Mouse (Mus musculus): ENCODE results near the gene Grn. TPM values are rescaled to one million over a fixed set of nuclear protein-coding genes. Genes with fewer than 3 reads are reported as not detected.

Grn gene
- polyA plus RNA-seq, 1 experiment = 174 TPM

DNA sequence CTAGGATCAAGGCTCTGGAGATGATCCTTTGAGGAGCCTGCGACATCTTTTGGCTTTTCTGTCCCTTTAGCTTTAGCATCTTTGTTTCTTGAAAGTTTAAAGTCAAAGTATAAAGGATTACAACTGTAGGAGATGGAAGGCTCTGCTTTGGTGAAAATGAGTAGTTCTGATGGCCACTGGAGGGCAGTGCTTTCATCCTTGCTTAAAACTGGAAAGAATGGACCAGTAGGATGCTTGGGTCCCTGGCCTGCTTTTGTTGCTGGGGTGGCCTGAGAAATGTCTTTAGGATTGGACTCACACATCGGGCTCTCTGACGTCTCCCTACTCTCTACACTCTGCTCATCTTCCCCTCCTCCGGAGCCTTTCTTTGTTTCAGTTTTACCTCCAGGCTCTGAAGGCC lies 50.8 kb downstream of the Grn start:
- no peak overlapping the region for H3K4me3 ChIP-seq
- no peak overlapping the region for H3K4me2 ChIP-seq (ENCODE audit: low read depth)
- H3K36me3 ChIP-seq (ENCODE audit: control insufficient read depth, insufficient read depth) = peaks cover 26% of the 10 kb centered on the region
- no peak overlapping the region for H3ac ChIP-seq (ENCODE audit: control insufficient read depth, insufficient read length)
- TF ChIP-seq POLR2AphosphoS2 (IDR thresholded peaks at IDR 0.05; ENCODE audit: insufficient read length, low read depth) (no peak), MAX (IDR thresholded peaks at IDR 0.05; ENCODE audit: low read depth) (no peak), TCF12 (IDR thresholded peaks at IDR 0.05; ENCODE audit: insufficient read depth, poor library complexity, severe bottlenecking) (no peak), TCF3 (IDR thresholded peaks at IDR 0.05; ENCODE audit: insufficient read length, low read depth) (no peak), MYOG (IDR thresholded peaks at IDR 0.05; ENCODE audit: control insufficient read depth in 1 of 3, insufficient read depth in 1 of 3, insufficient read length in 2 of 3, low read depth in 2 of 3) (no peak), CEBPB (IDR thresholded peaks at IDR 0.05; ENCODE audit: insufficient read depth, poor library complexity, severe bottlenecking) (no peak), SRF (IDR thresholded peaks at IDR 0.05; ENCODE audit: control insufficient read depth, insufficient read length, low read depth) (no peak), USF1 (IDR thresholded peaks at IDR 0.05; ENCODE audit: low read depth) (no peak), REST (IDR thresholded peaks at IDR 0.05; ENCODE audit: insufficient read depth, insufficient read length) (no peak), MYOD1 (IDR thresholded peaks at IDR 0.05; ENCODE audit: control insufficient read depth in 1 of 3, insufficient read length in 2 of 3, low read depth in 2 of 3) (no peak), POLR2A (IDR thresholded peaks at IDR 0.05; ENCODE audit: insufficient read length, low read depth) (no peak), E2F4 (IDR thresholded peaks at IDR 0.05; ENCODE audit: insufficient read depth) (no peak)
- H3K27me3 ChIP-seq (ENCODE audit: control insufficient read depth, insufficient read depth, insufficient read length) = no peaks in the 10 kb centered on the region
- no peaks in the 10 kb centered on the region for H3K79me2 ChIP-seq (ENCODE audit: control insufficient read depth, insufficient read depth)

DNA sequence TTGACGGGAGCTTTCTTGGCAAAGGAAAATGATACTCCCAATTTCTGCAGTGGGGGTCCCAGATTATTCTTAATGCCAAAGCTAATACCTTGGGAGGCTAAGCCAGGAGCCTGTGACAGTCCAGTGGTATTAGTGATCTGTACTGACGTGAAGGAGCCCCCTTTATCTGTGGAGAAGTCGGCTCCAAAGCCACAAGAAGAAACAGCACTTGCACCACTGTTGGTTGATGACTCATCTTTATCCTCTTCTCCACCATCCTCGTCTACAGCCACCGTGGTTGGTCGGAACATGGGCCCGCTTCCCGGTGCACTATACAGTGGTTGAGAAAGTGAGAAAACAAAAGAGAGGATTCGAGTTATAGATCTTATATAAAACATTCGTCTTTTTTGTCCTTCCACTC lies 51.7 kb downstream of the Grn start:
- Histone ChIP-seq H3ac (ENCODE audit: control insufficient read depth, insufficient read length) (no peak overlapping the region), H3K27me3 (ENCODE audit: control insufficient read depth, insufficient read depth, insufficient read length) (no peaks in the 10 kb centered on the region), H3K79me2 (ENCODE audit: control insufficient read depth, insufficient read depth) (no peaks in the 10 kb centered on the region), H3K4me2 (ENCODE audit: low read depth) (no peak overlapping the region), H3K36me3 (ENCODE audit: control insufficient read depth, insufficient read depth) (peaks cover 33% of the 10 kb centered on the region), H3K4me3 (no peak overlapping the region)
- TF ChIP-seq USF1 (IDR thresholded peaks at IDR 0.05; ENCODE audit: low read depth) (no peak), SRF (IDR thresholded peaks at IDR 0.05; ENCODE audit: control insufficient read depth, insufficient read length, low read depth) (no peak), CEBPB (IDR thresholded peaks at IDR 0.05; ENCODE audit: insufficient read depth, poor library complexity, severe bottlenecking) (no peak)

Other genes with a start within 250 kb of the Grn start
- gene Lsm12, start 245.0 kb upstream of the Grn start, polyA plus RNA-seq (2012; fragmentation: generic; extraction: Trizol) = 33.1 TPM
- gene G6pc3, start 240.7 kb upstream of the Grn start, polyA plus RNA-seq (2012; fragmentation: generic; extraction: Trizol) = 58.1 TPM
- 77.3 TPM for gene Hdac5, start 200.1 kb upstream of the Grn start, polyA plus RNA-seq (2012; fragmentation: generic; extraction: Trizol)
- gene BC030867, start 181.4 kb upstream of the Grn start, polyA plus RNA-seq (2012; fragmentation: generic; extraction: Trizol) = 4.4 TPM
- 5.1 TPM for gene Asb16, start 161.6 kb upstream of the Grn start, polyA plus RNA-seq (2012; fragmentation: generic; extraction: Trizol)
- gene Tmub2, start 145.4 kb upstream of the Grn start, polyA plus RNA-seq (2012; fragmentation: generic; extraction: Trizol) = 39.5 TPM
- gene Atxn7l3, start 133.7 kb upstream of the Grn start, polyA plus RNA-seq (2012; fragmentation: generic; extraction: Trizol) = 39.5 TPM
- 58.6 TPM for gene Ubtf, start 110.6 kb upstream of the Grn start, polyA plus RNA-seq (2012; fragmentation: generic; extraction: Trizol)
- gene Slc4a1, start 64.1 kb upstream of the Grn start, polyA plus RNA-seq (2012; fragmentation: generic; extraction: Trizol) = not detected
- gene Rundc3a, start 36.9 kb upstream of the Grn start, polyA plus RNA-seq (2012; fragmentation: generic; extraction: Trizol) = 10.3 TPM
- 274 TPM for gene Slc25a39, start 22.4 kb upstream of the Grn start, polyA plus RNA-seq (2012; fragmentation: generic; extraction: Trizol)
- gene Fam171a2, start 17.4 kb downstream of the Grn start, polyA plus RNA-seq (2012; fragmentation: generic; extraction: Trizol) = 162 TPM
- gene Itga2b, start 39.8 kb downstream of the Grn start, polyA plus RNA-seq (2012; fragmentation: generic; extraction: Trizol) = 7.2 TPM
- 9.0 TPM for gene Gpatch8, start 126.1 kb downstream of the Grn start, polyA plus RNA-seq (2012; fragmentation: generic; extraction: Trizol)
- gene Gm11627, start 149.1 kb downstream of the Grn start, polyA plus RNA-seq (2012; fragmentation: generic; extraction: Trizol) = 1.9 TPM
- gene Fzd2, start 174.1 kb downstream of the Grn start, polyA plus RNA-seq (2012; fragmentation: generic; extraction: Trizol) = 66.9 TPM
- gene Meioc, start 233.4 kb downstream of the Grn start, polyA plus RNA-seq (2012; fragmentation: generic; extraction: Trizol) = 0.01 TPM